Mouse (Mus musculus): ENCODE measurements at regions not wholly inside any gene's neighbourhood (a gene's known extent, or its start where the extent isn't known, plus 50 kb on each side); places are given as distances from the start of the nearest gene placed in this dataset.
"Not testable (repeated sequence)": the region's sequence is repeated elsewhere in the genome, so short reads cannot be mapped to it uniquely, and the experiment has no call there.

GRCm38 (mm10) chr14:18511094-18511493 is 179.4 kb upstream of the Ube2e1 start:
- DNase-seq, result peak; percentile 48 to 57

- DNase-seq, result no peak
Observed at GRCm38 (mm10) chr14:18508359-18508647, 176.6 kb upstream of the Ube2e1 start.

- no peak for DNase-seq
Observed at GRCm38 (mm10) chr14:18507582-18508358, 176.1 kb upstream of the Ube2e1 start.

GRCm38 (mm10) chr14:18506168-18506567 is 174.5 kb upstream of the Ube2e1 start:
- peak; percentile 67 to 74 for DNase-seq

- peak; percentile 73 to 77 for DNase-seq
Observed at GRCm38 (mm10) chr14:18500249-18500832, 168.7 kb upstream of the Ube2e1 start.

- no peak for DNase-seq
Observed at GRCm38 (mm10) chr14:18494048-18494447, 162.4 kb upstream of the Ube2e1 start.

GRCm38 (mm10) chr14:18486132-18486800 is 154.6 kb upstream of the Ube2e1 start:
- DNase-seq, result no peak

GRCm38 (mm10) chr14:18485526-18485925 is 153.9 kb upstream of the Ube2e1 start:
- no peak for DNase-seq

- peak; percentile 66 to 75 for DNase-seq
Observed at GRCm38 (mm10) chr14:18476795-18477320, 145.2 kb upstream of the Ube2e1 start.

- DNase-seq, result peak; percentile 81 to 84
Observed at GRCm38 (mm10) chr14:18468611-18469010, 137.0 kb upstream of the Ube2e1 start.

GRCm38 (mm10) chr14:18466864-18467263 is 135.2 kb upstream of the Ube2e1 start:
- not testable (repeated sequence) for DNase-seq

GRCm38 (mm10) chr14:18464199-18464598 is 132.5 kb upstream of the Ube2e1 start:
- peak; percentile 61 to 67 for DNase-seq

- peak in 1 of 2 experiments; percentile 36 for DNase-seq
Observed at GRCm38 (mm10) chr14:18463230-18463873, 131.7 kb upstream of the Ube2e1 start.

GRCm38 (mm10) chr14:18462381-18462780 is 130.7 kb upstream of the Ube2e1 start:
- DNase-seq, result no peak

- DNase-seq, result no peak
Observed at GRCm38 (mm10) chr14:18448666-18449065, 117.0 kb upstream of the Ube2e1 start.

- no peak for DNase-seq
Observed at GRCm38 (mm10) chr14:18444492-18444891, 112.8 kb upstream of the Ube2e1 start.

- not testable (repeated sequence) for DNase-seq
Observed at GRCm38 (mm10) chr14:18428968-18429367, 97.3 kb upstream of the Ube2e1 start.

- DNase-seq, result no peak
Observed at GRCm38 (mm10) chr14:18425887-18426286, 94.2 kb upstream of the Ube2e1 start.

- DNase-seq, result no peak
Observed at GRCm38 (mm10) chr14:18416839-18417238, 85.2 kb upstream of the Ube2e1 start.

GRCm38 (mm10) chr14:18416319-18416718 is 84.7 kb upstream of the Ube2e1 start:
- no peak for DNase-seq

- DNase-seq, result no peak
Observed at GRCm38 (mm10) chr14:18398953-18399352, 67.3 kb upstream of the Ube2e1 start.

GRCm38 (mm10) chr14:18396206-18396764 is 64.6 kb upstream of the Ube2e1 start:
- no peak for DNase-seq
